ENCODE assay signal across 9 mouse cellular contexts in genomic region chrX:11802074-11802899, GRCm38 (mm10).
A peak's percentile ranks its signal among the peaks of the same experiment; 100 is the strongest.
DNase-seq lines count a peak whose midpoint lies in the region; ATAC-seq and TF ChIP-seq lines count a peak whose summit lies in the region.
"Had no signal": no experiment of that assay in that cellular context is flagged by ENCODE, and none has a peak within 500 bp of the region (broad histone marks: within the 10 kb centered on the region; RNA-seq: fewer than 3 reads in every experiment).

No protein-coding gene starts in this region.

- DNase-seq in gastrocnemius, postnatal 14 days: peak; percentile 34
- DNase-seq in gastrocnemius, postnatal 25 days: no peak
- DNase-seq in midbrain, postnatal 0 days (ENCODE audit: low spot score): peak; percentile 75
- peak; percentile 41 for DNase-seq in stomach, postnatal 0 days (ENCODE audit: low spot score)
- no peak for DNase-seq in embryo, embryonic 10 days (ENCODE audit: low spot score)

- intact Hi-C loops in gastrocnemius, postnatal 14 days (cut with DNase I; ENCODE audit: low total_unique reads): no loop called here

- 61% methylated on average over 8 of the region's 8 CpGs for WGBS in midbrain, postnatal 0 days
- 43% methylated on average over 8 of the region's 8 CpGs for WGBS in midbrain, embryonic 13.5 days
- 46% methylated on average over 8 of the region's 8 CpGs for WGBS in embryonic facial prominence, embryonic 15.5 days
- 51% methylated on average over 8 of the region's 8 CpGs for WGBS in stomach, postnatal 0 days
- WGBS in kidney, embryonic 16.5 days: 48% methylated on average over 8 of the region's 8 CpGs

- no peaks in the 10 kb centered on the region; the same call in 1 of the 2 replicates for H3K4me1 ChIP-seq in midbrain, postnatal 0 days (ENCODE audit: insufficient read depth, low read length)
- peaks cover 33% of the 10 kb centered on the region for H3K4me1 ChIP-seq in midbrain, embryonic 13.5 days (replicated peaks)
- H3K4me1 ChIP-seq in embryonic facial prominence, embryonic 15.5 days: peaks cover 19% of the 10 kb centered on the region; the same call in 1 of the 2 replicates
- H3K4me1 ChIP-seq in stomach, postnatal 0 days (replicated peaks; ENCODE audit: control insufficient read depth, insufficient read depth): no peaks in the 10 kb centered on the region
- H3K4me1 ChIP-seq in kidney, embryonic 16.5 days (ENCODE audit: insufficient read depth, low read length): peaks cover 12% of the 10 kb centered on the region; the same call in 1 of the 2 replicates

- peaks cover 4% of the 10 kb centered on the region; the same call in 1 of the 2 replicates for H3K27me3 ChIP-seq in midbrain, postnatal 0 days (ENCODE audit: insufficient read depth, low read length)
- H3K27me3 ChIP-seq in midbrain, embryonic 13.5 days: peaks cover 51% of the 10 kb centered on the region
- peaks cover 26% of the 10 kb centered on the region for H3K27me3 ChIP-seq in embryonic facial prominence, embryonic 15.5 days
- H3K27me3 ChIP-seq in stomach, postnatal 0 days (ENCODE audit: control insufficient read depth, insufficient read depth, low read length): no peaks in the 10 kb centered on the region
- peaks cover 36% of the 10 kb centered on the region for H3K27me3 ChIP-seq in kidney, embryonic 16.5 days (ENCODE audit: insufficient read depth, low read length)

- TF ChIP-seq EP300 in stomach, postnatal 0 days (optimal IDR thresholded peaks at IDR 0.05): no peak

- no peaks in the 10 kb centered on the region for H3K36me3 ChIP-seq in midbrain, postnatal 0 days (ENCODE audit: insufficient read depth, low read length)
- no peaks in the 10 kb centered on the region for H3K36me3 ChIP-seq in midbrain, embryonic 13.5 days
- no peaks in the 10 kb centered on the region for H3K36me3 ChIP-seq in embryonic facial prominence, embryonic 15.5 days
- H3K36me3 ChIP-seq in stomach, postnatal 0 days (ENCODE audit: control insufficient read depth, insufficient read depth, low read length): no peaks in the 10 kb centered on the region
- no peaks in the 10 kb centered on the region for H3K36me3 ChIP-seq in kidney, embryonic 16.5 days (ENCODE audit: insufficient read depth, low read length)
- H3K36me3 ChIP-seq: midbrain, embryonic 12.5 days had no signal

- TF ChIP-seq CTCF in midbrain, postnatal 0 days (IDR thresholded peaks at IDR 0.05): no peak
- TF ChIP-seq CTCF in stomach, postnatal 0 days (IDR thresholded peaks at IDR 0.05; ENCODE audit: low read depth): no peak

- H3K9ac ChIP-seq in midbrain, postnatal 0 days (replicated peaks; ENCODE audit: low read length, poor library complexity, severe bottlenecking): no peak overlapping the region
- no peak overlapping the region for H3K9ac ChIP-seq in midbrain, embryonic 13.5 days (replicated peaks)
- H3K9ac ChIP-seq in embryonic facial prominence, embryonic 15.5 days: no peak overlapping the region
- no peak overlapping the region for H3K9ac ChIP-seq in stomach, postnatal 0 days (ENCODE audit: low read length)
- no peak overlapping the region for H3K9ac ChIP-seq in kidney, embryonic 16.5 days (replicated peaks; ENCODE audit: low read length)
- H3K9ac ChIP-seq: midbrain, embryonic 12.5 days had no signal

- no peak for ATAC-seq in midbrain, postnatal 0 days (ENCODE audit: low FRiP score)
- no peak for ATAC-seq in midbrain, embryonic 13.5 days
- ATAC-seq in embryonic facial prominence, embryonic 15.5 days (ENCODE audit: insufficient number of reproducible peaks, low FRiP score, low TSS enrichment, low read depth): peak; percentile 69
- ATAC-seq in stomach, postnatal 0 days (ENCODE audit: low FRiP score, low TSS enrichment): no peak
- ATAC-seq in kidney, embryonic 16.5 days (ENCODE audit: low FRiP score, low TSS enrichment): no peak

- no peaks in the 10 kb centered on the region for H3K9me3 ChIP-seq in midbrain, postnatal 0 days (ENCODE audit: low read length)
- no peaks in the 10 kb centered on the region for H3K9me3 ChIP-seq in midbrain, embryonic 13.5 days
- no peaks in the 10 kb centered on the region for H3K9me3 ChIP-seq in embryonic facial prominence, embryonic 15.5 days (replicated peaks)
- no peaks in the 10 kb centered on the region for H3K9me3 ChIP-seq in stomach, postnatal 0 days (ENCODE audit: control insufficient read depth, low read length)
- no peaks in the 10 kb centered on the region for H3K9me3 ChIP-seq in kidney, embryonic 16.5 days (ENCODE audit: low read length)
- H3K9me3 ChIP-seq: midbrain, embryonic 12.5 days had no signal

- no peak overlapping the region for H3K4me2 ChIP-seq in midbrain, postnatal 0 days (ENCODE audit: low read depth, low read length, poor library complexity, severe bottlenecking)
- H3K4me2 ChIP-seq in midbrain, embryonic 13.5 days (replicated peaks): no peak overlapping the region
- no peak overlapping the region for H3K4me2 ChIP-seq in embryonic facial prominence, embryonic 15.5 days (replicated peaks)
- H3K4me2 ChIP-seq in stomach, postnatal 0 days (replicated peaks; ENCODE audit: low read depth): no peak overlapping the region
- no peak overlapping the region for H3K4me2 ChIP-seq in kidney, embryonic 16.5 days (replicated peaks; ENCODE audit: low read depth, low read length)
- H3K4me2 ChIP-seq: midbrain, embryonic 12.5 days had no signal

- H3K4me3 ChIP-seq in midbrain, postnatal 0 days (ENCODE audit: low read depth, low read length): no peak overlapping the region
- H3K4me3 ChIP-seq in midbrain, embryonic 13.5 days (replicated peaks): no peak overlapping the region
- no peak overlapping the region for H3K4me3 ChIP-seq in embryonic facial prominence, embryonic 15.5 days (replicated peaks)
- no peak overlapping the region for H3K4me3 ChIP-seq in stomach, postnatal 0 days (ENCODE audit: low read depth, low read length)
- no peak overlapping the region for H3K4me3 ChIP-seq in kidney, embryonic 16.5 days (ENCODE audit: low read length)
- H3K4me3 ChIP-seq: midbrain, embryonic 12.5 days had no signal

- no peak overlapping the region for H3K27ac ChIP-seq in midbrain, postnatal 0 days (ENCODE audit: low read depth, low read length)
- no peak overlapping the region for H3K27ac ChIP-seq in midbrain, embryonic 13.5 days
- no peak overlapping the region for H3K27ac ChIP-seq in embryonic facial prominence, embryonic 15.5 days (replicated peaks)
- no peak overlapping the region for H3K27ac ChIP-seq in stomach, postnatal 0 days (replicated peaks)
- H3K27ac ChIP-seq in kidney, embryonic 16.5 days (ENCODE audit: low read length): no peak overlapping the region
- H3K27ac ChIP-seq: midbrain, embryonic 12.5 days had no signal

Comparison
In these comparisons a context has a peak if more than half of its experiments do, and no peak if none do; other contexts are left out.
1. DNase-seq: peak in gastrocnemius, postnatal 14 days (single experiment), midbrain, postnatal 0 days (single experiment) and stomach, postnatal 0 days (single experiment); none in gastrocnemius, postnatal 25 days (single experiment) and embryo, embryonic 10 days (single experiment).